Mouse (Mus musculus) heart, embryonic 10.5 days (tissue): Measurements from ENCODE around the gene Gltp. TPM values are rescaled to one million over a fixed set of nuclear protein-coding genes. Genes with fewer than 3 reads are reported as not detected.

Experiments used
- DNase-seq: peaks from one replicate; pipeline ENCODE4 v3.0.0-alpha.2; 2017; ENCODE audit warnings: low spot score
- H3K27ac ChIP-seq: fragments of 300-500 bp; sonication (generic); 2 replicates; pipeline ENCODE4 v1.5.1; 2016; ENCODE audit warnings: mild to moderate bottlenecking
- H3K27me3 ChIP-seq: fragments of 300-500 bp; sonication (generic); 2 replicates; pipeline ENCODE4 v1.6.1; 2016; ENCODE audit warnings: mild to moderate bottlenecking; ENCODE audit not compliant: poor library complexity, insufficient read depth, severe bottlenecking
- H3K36me3 ChIP-seq: fragments of 300-500 bp; sonication (generic); 2 replicates; pipeline ENCODE4 v1.6.1; 2016; ENCODE audit warnings: mild to moderate bottlenecking, moderate library complexity
- H3K4me1 ChIP-seq: fragments of 300-500 bp; sonication (generic); 2 replicates; pipeline ENCODE4 v1.6.1; 2016; ENCODE audit warnings: mild to moderate bottlenecking
- H3K4me3 ChIP-seq: fragments of 300-500 bp; sonication (generic); 2 replicates; pipeline ENCODE4 v1.5.1; 2016; ENCODE audit warnings: mild to moderate bottlenecking, moderate library complexity
- H3K9me3 ChIP-seq: fragments of 300-500 bp; sonication (generic); 2 replicates; pipeline ENCODE4 v1.6.1; 2016; ENCODE audit warnings: mild to moderate bottlenecking, moderate library complexity
- WGBS: fragments of 180-500 bp; shearing (Covaris S2); methylation state at CpG from one replicate; pipeline ENCODE4 v1.1.7; 2016; 5-methylcytosine and 5-hydroxymethylcytosine counted together
- polyA plus RNA-seq: library from polyadenylated mRNA; unstranded; fragments of >200 nt; fragmentation: Nextera tagmentation; extraction: Ambion mirVana; gene quantifications from 2 replicates; pipeline ENCODE4 v1.2.1, GENCODE M21; 2016

Gene Gltp
- 65.8 and 71.8 TPM in 2 replicates for polyA plus RNA-seq

GRCm38 (mm10) chr5:114690633-114691567 is at the start of gene Gltp:
TSS of gene Gltp (minus strand) at chr5:114690984.
- peak; percentile 95 for DNase-seq
- 3% methylated on average over 75 of the region's 75 CpGs for WGBS
- no peaks in the 10 kb centered on the region for H3K36me3 ChIP-seq
- H3K4me3 ChIP-seq, result peak within 1 kb of the TSS; percentile 91
- peak within 1 kb of the TSS; percentile 91 for H3K27ac ChIP-seq
- H3K9me3 ChIP-seq, result no peaks in the 10 kb centered on the region
- peaks cover 18% of the 10 kb centered on the region; the same call in 1 of the 2 replicates for H3K27me3 ChIP-seq
- peaks cover 29% of the 10 kb centered on the region for H3K4me1 ChIP-seq

- H3K9me3 ChIP-seq, result no peaks in the 10 kb centered on the region
Measured at GRCm38 (mm10) chr5:114738707-114739241, 48.0 kb upstream of the Gltp start.

GRCm38 (mm10) chr5:114737090-114737887 is 46.5 kb upstream of the Gltp start:
- Histone ChIP-seq H3K4me1 (peaks cover 14% of the 10 kb centered on the region; the same call in 1 of the 2 replicates), H3K27me3 (no peaks in the 10 kb centered on the region), H3K36me3 (peaks cover 86% of the 10 kb centered on the region), H3K9me3 (no peaks in the 10 kb centered on the region), H3K4me3 (no peak overlapping the region), H3K27ac (no peak overlapping the region)
- DNase-seq, result no peak
- 85% methylated on average over 21 of the region's 21 CpGs for WGBS

More at GRCm38 (mm10) chr5:114738707-114739241, 48.0 kb upstream of the Gltp start:
- WGBS, result 79% methylated on average over 12 of the region's 12 CpGs
- DNase-seq, result no peak
- peaks cover 15% of the 10 kb centered on the region; the same call in 1 of the 2 replicates for H3K4me1 ChIP-seq
- H3K4me3 ChIP-seq, result no peak overlapping the region
- H3K36me3 ChIP-seq, result peaks cover 88% of the 10 kb centered on the region
- H3K27ac ChIP-seq, result 0 out of 2 replicates have a peak overlapping the region, but pooled peaks have one; percentile 7
- no peaks in the 10 kb centered on the region for H3K27me3 ChIP-seq

- Histone ChIP-seq H3K36me3 (peaks cover 90% of the 10 kb centered on the region), H3K9me3 (no peaks in the 10 kb centered on the region), H3K27ac (no peak overlapping the region), H3K4me1 (peaks cover 5% of the 10 kb centered on the region; the same call in 1 of the 2 replicates), H3K27me3 (no peaks in the 10 kb centered on the region), H3K4me3 (no peak overlapping the region)
- 94% methylated on average over 15 of the region's 15 CpGs for WGBS
- DNase-seq, result no peak
Measured at GRCm38 (mm10) chr5:114733606-114734005, 42.8 kb upstream of the Gltp start.

- H3K9me3 ChIP-seq, result no peaks in the 10 kb centered on the region
Measured at GRCm38 (mm10) chr5:114731969-114732368, 41.2 kb upstream of the Gltp start.

GRCm38 (mm10) chr5:114731498-114731897 is 40.7 kb upstream of the Gltp start:
- H3K27me3 ChIP-seq, result no peaks in the 10 kb centered on the region
- 63% methylated on average over 6 of the region's 6 CpGs for WGBS
- no peak for DNase-seq
- H3K36me3 ChIP-seq, result peaks cover 84% of the 10 kb centered on the region
- no peak overlapping the region for H3K27ac ChIP-seq
- H3K9me3 ChIP-seq, result no peaks in the 10 kb centered on the region
- H3K4me3 ChIP-seq, result no peak overlapping the region
- H3K4me1 ChIP-seq, result 0 out of 2 replicates have a peak, but pooled peaks cover 3% of the 10 kb centered on the region

More at GRCm38 (mm10) chr5:114731969-114732368, 41.2 kb upstream of the Gltp start:
- H3K27me3 ChIP-seq, result no peaks in the 10 kb centered on the region
- 91% methylated on average over 15 of the region's 15 CpGs for WGBS
- no peak overlapping the region for H3K27ac ChIP-seq
- peaks cover 89% of the 10 kb centered on the region for H3K36me3 ChIP-seq
- no peak overlapping the region for H3K4me3 ChIP-seq
- DNase-seq, result no peak
- 0 out of 2 replicates have a peak, but pooled peaks cover 3% of the 10 kb centered on the region for H3K4me1 ChIP-seq

- DNase-seq, result no peak
- no peak overlapping the region for H3K4me3 ChIP-seq
- H3K4me1 ChIP-seq, result 0 out of 2 replicates have a peak, but pooled peaks cover 5% of the 10 kb centered on the region
- H3K9me3 ChIP-seq, result no peaks in the 10 kb centered on the region
- H3K27ac ChIP-seq, result no peak overlapping the region
- H3K27me3 ChIP-seq, result no peaks in the 10 kb centered on the region
- H3K36me3 ChIP-seq, result peaks cover 84% of the 10 kb centered on the region
- 78% methylated on average over 10 of the region's 10 CpGs for WGBS
Measured at GRCm38 (mm10) chr5:114730129-114730528, 39.3 kb upstream of the Gltp start.

GRCm38 (mm10) chr5:114728160-114728559 is 37.4 kb upstream of the Gltp start:
- H3K36me3 ChIP-seq, result peaks cover 79% of the 10 kb centered on the region
- DNase-seq, result no peak
- WGBS, result 83% methylated on average over 10 of the region's 10 CpGs
- H3K4me3 ChIP-seq, result no peak overlapping the region
- H3K4me1 ChIP-seq, result 0 out of 2 replicates have a peak, but pooled peaks cover 6% of the 10 kb centered on the region
- H3K27me3 ChIP-seq, result no peaks in the 10 kb centered on the region
- no peak overlapping the region for H3K27ac ChIP-seq
- H3K9me3 ChIP-seq, result peaks cover 4% of the 10 kb centered on the region; the same call in 1 of the 2 replicates

- H3K4me1 ChIP-seq, result 0 out of 2 replicates have a peak, but pooled peaks cover 3% of the 10 kb centered on the region
- H3K27me3 ChIP-seq, result no peaks in the 10 kb centered on the region
- peaks cover 4% of the 10 kb centered on the region; the same call in 1 of the 2 replicates for H3K9me3 ChIP-seq
- no peak for DNase-seq
- H3K36me3 ChIP-seq, result peaks cover 83% of the 10 kb centered on the region
- H3K4me3 ChIP-seq, result no peak overlapping the region
- WGBS, result 96% methylated on average over 13 of the region's 13 CpGs
- no peak overlapping the region for H3K27ac ChIP-seq
Measured at GRCm38 (mm10) chr5:114722846-114723245, 32.1 kb upstream of the Gltp start.

GRCm38 (mm10) chr5:114721969-114722368 is 31.2 kb upstream of the Gltp start:
- Histone ChIP-seq H3K27me3 (no peaks in the 10 kb centered on the region), H3K36me3 (peaks cover 83% of the 10 kb centered on the region), H3K9me3 (peaks cover 4% of the 10 kb centered on the region; the same call in 1 of the 2 replicates), H3K27ac (no peak overlapping the region), H3K4me3 (no peak overlapping the region), H3K4me1 (0 out of 2 replicates have a peak, but pooled peaks cover 3% of the 10 kb centered on the region)
- DNase-seq, result no peak
- 86% methylated on average over 10 of the region's 10 CpGs for WGBS

GRCm38 (mm10) chr5:114720784-114721183 is 30.0 kb upstream of the Gltp start:
- WGBS, result 92% methylated on average over 11 of the region's 11 CpGs
- H3K36me3 ChIP-seq, result peaks cover 90% of the 10 kb centered on the region

GRCm38 (mm10) chr5:114719928-114720270 is 29.1 kb upstream of the Gltp start:
- H3K36me3 ChIP-seq, result peaks cover 93% of the 10 kb centered on the region
- H3K27ac ChIP-seq, result no peak overlapping the region
- no peak for DNase-seq
- H3K27me3 ChIP-seq, result no peaks in the 10 kb centered on the region
- H3K4me3 ChIP-seq, result no peak overlapping the region
- peaks cover 4% of the 10 kb centered on the region; the same call in 1 of the 2 replicates for H3K9me3 ChIP-seq
- no peaks in the 10 kb centered on the region for H3K4me1 ChIP-seq
- 87% methylated on average over 6 of the region's 6 CpGs for WGBS

More at GRCm38 (mm10) chr5:114720784-114721183, 30.0 kb upstream of the Gltp start:
- no peak for DNase-seq
- Histone ChIP-seq H3K9me3 (peaks cover 4% of the 10 kb centered on the region; the same call in 1 of the 2 replicates), H3K4me1 (0 out of 2 replicates have a peak, but pooled peaks cover 3% of the 10 kb centered on the region), H3K4me3 (no peak overlapping the region), H3K27ac (no peak overlapping the region), H3K27me3 (no peaks in the 10 kb centered on the region)
